Mouse (Mus musculus) CH12.LX (cell line): ENCODE measurements around the gene Mark2.

Source experiments
- CHD1 ChIP-seq: IDR thresholded peaks from 2 replicates; pipeline ENCODE4 v1.6.1; 2012; ENCODE audit warnings: low read depth, low read length, improper control_type of control experiment, inconsistent platforms
- EP300 ChIP-seq: IDR thresholded peaks from 2 replicates; pipeline ENCODE4 v1.6.1; 2011; ENCODE audit warnings: low read length, improper control_type of control experiment
- ZKSCAN1 ChIP-seq: IDR thresholded peaks from 2 replicates; pipeline ENCODE4 v1.6.1; 2012; ENCODE audit warnings: low read depth, inconsistent platforms, low read length, improper control_type of control experiment, borderline replicate concordance

GRCm38 (mm10) chr19:7273486-7273885 is 68.2 kb downstream of the Mark2 start:
- TF ChIP-seq CHD1 (no peak), ZKSCAN1 (no peak), EP300 (no peak)
